ENCODE assay signal across 9 mouse cellular contexts in the genomic region with DNA sequence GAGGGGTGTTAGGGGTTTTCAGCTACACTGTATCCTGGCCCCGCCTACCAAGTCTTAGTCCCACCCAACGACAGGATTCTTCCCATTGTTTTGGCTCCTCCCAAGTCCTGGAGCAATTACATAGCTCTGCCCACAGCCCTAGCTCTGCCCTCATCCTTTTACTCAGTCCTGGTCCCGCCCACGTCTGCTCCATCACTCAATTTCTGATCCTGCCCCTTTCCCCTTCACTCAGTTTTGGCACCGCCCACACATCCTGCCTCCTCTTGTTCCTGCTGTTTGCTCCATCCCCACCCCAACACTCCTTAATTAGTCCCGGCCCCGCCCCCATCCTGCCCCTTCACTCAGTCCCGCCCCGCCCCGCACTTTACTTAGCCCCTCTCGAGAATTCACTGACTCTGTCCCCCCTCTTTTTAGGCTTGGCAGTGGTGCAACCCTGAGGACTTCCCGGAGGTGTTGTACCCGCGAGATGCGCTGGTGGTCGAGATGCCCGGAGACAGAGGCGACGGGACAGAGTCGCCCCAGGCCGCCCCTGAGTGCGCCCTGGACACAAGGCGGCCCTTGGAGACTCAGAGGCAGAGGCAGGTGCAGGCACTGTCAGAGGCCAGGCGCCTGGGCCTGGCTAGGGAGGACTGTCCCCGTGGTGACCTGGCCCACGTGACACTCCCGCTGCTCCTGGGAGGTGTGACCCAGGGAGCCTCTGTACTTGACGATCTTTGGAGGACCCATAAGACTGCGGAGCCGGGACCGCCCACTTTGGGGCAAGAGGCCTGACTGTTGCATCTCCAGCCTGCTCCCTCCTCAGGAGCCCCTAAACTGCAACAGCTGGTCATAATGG. TPM values are rescaled to one million over a fixed set of nuclear protein-coding genes. Genes with fewer than 3 reads are reported as not detected.
DNase-seq lines count a peak whose midpoint lies in the region; ATAC-seq and TF ChIP-seq lines count a peak whose summit lies in the region.
"Had no signal": no experiment of that assay in that cellular context is flagged by ENCODE, and none has a peak within 500 bp of the region (broad histone marks: within the 10 kb centered on the region; RNA-seq: fewer than 3 reads in every experiment).

No protein-coding gene starts in this region.

- TF ChIP-seq POLR2A in ES-Bruce4 (IDR thresholded peaks at IDR 0.05; ENCODE audit: insufficient read depth, low read length), result no peak
- no peak for TF ChIP-seq POLR2A in heart, adult 2 months (IDR thresholded peaks at IDR 0.05; ENCODE audit: insufficient read depth, low read depth, low read length)

- peak overlapping the region; percentile 22; the same call in 1 of the 2 replicates for H3K9ac ChIP-seq in ES-Bruce4 (ENCODE audit: low read depth, poor library complexity, severe bottlenecking)
- no peak overlapping the region for H3K9ac ChIP-seq in heart, adult 2 months (ENCODE audit: low read depth, low read length)
- no peak overlapping the region for H3K9ac ChIP-seq in intestine, postnatal 0 days (ENCODE audit: low read depth, low read length)
- no peak overlapping the region for H3K9ac ChIP-seq in liver, postnatal 0 days (replicated peaks)
- no peak overlapping the region for H3K9ac ChIP-seq in stomach, embryonic 14.5 days (replicated peaks; ENCODE audit: low read depth, low read length)

- no peaks in the 10 kb centered on the region for H3K27me3 ChIP-seq in ES-Bruce4 (ENCODE audit: control insufficient read depth, insufficient read depth, low read length, poor library complexity, severe bottlenecking)
- peaks cover 6% of the 10 kb centered on the region for H3K27me3 ChIP-seq in heart, adult 2 months (ENCODE audit: control insufficient read depth, insufficient read depth, low read length)
- H3K27me3 ChIP-seq in intestine, postnatal 0 days (replicated peaks; ENCODE audit: control insufficient read depth, insufficient read depth, low read length), result 0 out of 2 replicates have a peak, but pooled peaks cover 2% of the 10 kb centered on the region
- no peaks in the 10 kb centered on the region for H3K27me3 ChIP-seq in liver, postnatal 0 days (ENCODE audit: insufficient read depth, low read length)
- 0 out of 2 replicates have a peak, but pooled peaks cover 9% of the 10 kb centered on the region for H3K27me3 ChIP-seq in stomach, embryonic 14.5 days (ENCODE audit: control insufficient read depth, insufficient read depth, low read length)

- intact Hi-C loops in heart, adult 2 months (cut with DNase I), result loop anchor here (2.0 kb wide), 1 partner anchor 46 kb away; no protein-coding TSS in a partner anchor

- no peaks in the 10 kb centered on the region for H3K79me2 ChIP-seq in heart, adult 2 months (replicated peaks; ENCODE audit: control insufficient read depth, insufficient read depth, low read length)

- WGBS in heart, adult 2 months, result 9% methylated on average over 31 of the region's 31 CpGs
- 5% methylated on average over 31 of the region's 31 CpGs for WGBS in intestine, postnatal 0 days
- WGBS in liver, postnatal 0 days (ENCODE audit: insufficient replicate concordance), result 17% methylated on average over 31 of the region's 31 CpGs
- WGBS in stomach, embryonic 14.5 days, result 3% methylated on average over 31 of the region's 31 CpGs

- H3K27ac ChIP-seq in ES-Bruce4 (ENCODE audit: insufficient read depth, low read length), result no peak overlapping the region
- no peak overlapping the region for H3K27ac ChIP-seq in brown adipose tissue, adult 24 weeks (replicated peaks; ENCODE audit: low read depth, low read length)
- peak overlapping the region; percentile 56 for H3K27ac ChIP-seq in heart, adult 2 months
- H3K27ac ChIP-seq in intestine, postnatal 0 days (ENCODE audit: low read depth, low read length), result peak overlapping the region; percentile 46; the same call in 1 of the 2 replicates
- H3K27ac ChIP-seq in liver, postnatal 0 days (ENCODE audit: low read depth), result no peak overlapping the region
- no peak overlapping the region for H3K27ac ChIP-seq in stomach, embryonic 14.5 days (ENCODE audit: low read length)

- H3K4me3 ChIP-seq in ES-Bruce4 (ENCODE audit: low read depth, low read length), result peak overlapping the region; percentile 61
- peak overlapping the region; percentile 48 for H3K4me3 ChIP-seq in brown adipose tissue, adult 24 weeks (ENCODE audit: insufficient read depth, low read depth, low read length)
- H3K4me3 ChIP-seq in heart, adult 2 months, result no peak overlapping the region; the same call in 1 of the 2 replicates
- peak overlapping the region; percentile 12; the same call in 1 of the 2 replicates for H3K4me3 ChIP-seq in intestine, postnatal 0 days (ENCODE audit: low read depth, low read length)
- H3K4me3 ChIP-seq in liver, postnatal 0 days (ENCODE audit: low read depth, low read length), result no peak overlapping the region
- H3K4me3 ChIP-seq in stomach, embryonic 14.5 days (ENCODE audit: low read depth, low read length), result no peak overlapping the region
- H3K4me3 ChIP-seq: myocyte had no signal

- no peaks in the 10 kb centered on the region for H3K36me3 ChIP-seq in ES-Bruce4 (ENCODE audit: control insufficient read depth, insufficient read depth, low read length, poor library complexity, severe bottlenecking)
- H3K36me3 ChIP-seq in heart, adult 2 months (ENCODE audit: control insufficient read depth, insufficient read depth, low read length), result no peaks in the 10 kb centered on the region
- H3K36me3 ChIP-seq in intestine, postnatal 0 days (ENCODE audit: control insufficient read depth, insufficient read depth), result no peaks in the 10 kb centered on the region
- no peaks in the 10 kb centered on the region for H3K36me3 ChIP-seq in liver, postnatal 0 days (replicated peaks; ENCODE audit: insufficient read depth, low read length)
- H3K36me3 ChIP-seq in stomach, embryonic 14.5 days (ENCODE audit: control insufficient read depth, insufficient read depth, low read length), result no peaks in the 10 kb centered on the region

- peak overlapping the region; percentile 52 for H3K4me2 ChIP-seq in intestine, postnatal 0 days (replicated peaks; ENCODE audit: low read depth)
- H3K4me2 ChIP-seq in liver, postnatal 0 days (ENCODE audit: low read depth, low read length), result peak overlapping the region; percentile 31; the same call in 1 of the 2 replicates
- peak overlapping the region; percentile 16; the same call in 1 of the 2 replicates for H3K4me2 ChIP-seq in stomach, embryonic 14.5 days (replicated peaks; ENCODE audit: low read depth, low read length)

- ATAC-seq in intestine, postnatal 0 days, result peak; percentile 73
- peak; percentile 52 for ATAC-seq in liver, postnatal 0 days
- peak; percentile 79 for ATAC-seq in stomach, embryonic 14.5 days (ENCODE audit: insufficient number of reproducible peaks, insufficient read depth, low FRiP score, low read depth)

- H3K4me1 ChIP-seq in ES-Bruce4 (ENCODE audit: control insufficient read depth, insufficient read depth, low read length), result no peaks in the 10 kb centered on the region
- no peaks in the 10 kb centered on the region; the same call in 1 of the 2 replicates for H3K4me1 ChIP-seq in brown adipose tissue, adult 24 weeks (ENCODE audit: control insufficient read depth, insufficient read depth, insufficient read length, low read length)
- no peaks in the 10 kb centered on the region for H3K4me1 ChIP-seq in heart, adult 2 months (ENCODE audit: control insufficient read depth, insufficient read depth, low read length)
- peaks cover 5% of the 10 kb centered on the region; the same call in 1 of the 2 replicates for H3K4me1 ChIP-seq in intestine, postnatal 0 days (replicated peaks; ENCODE audit: control insufficient read depth, insufficient read depth, low read length)
- H3K4me1 ChIP-seq in liver, postnatal 0 days (ENCODE audit: insufficient read depth), result peaks cover 6% of the 10 kb centered on the region
- peaks cover 4% of the 10 kb centered on the region; the same call in 1 of the 2 replicates for H3K4me1 ChIP-seq in stomach, embryonic 14.5 days (ENCODE audit: control insufficient read depth, insufficient read depth, low read length)

- 0 out of 2 replicates have a peak, but pooled peaks have one; percentile 15 for TF ChIP-seq EP300 in ES-Bruce4 (IDR thresholded peaks at IDR 0.05; ENCODE audit: insufficient read depth, low read depth, low read length)
- TF ChIP-seq EP300 in heart, adult 2 months (IDR thresholded peaks at IDR 0.05; ENCODE audit: insufficient read depth, low read depth, low read length), result no peak
- TF ChIP-seq EP300 in liver, postnatal 0 days (IDR thresholded peaks at IDR 0.05; ENCODE audit: low read depth), result no peak

- no peak for TF ChIP-seq CTCF in ES-Bruce4 (IDR thresholded peaks at IDR 0.05; ENCODE audit: low read depth, low read length)
- no peak for TF ChIP-seq CTCF in heart, adult 2 months (IDR thresholded peaks at IDR 0.05)
- no peak for TF ChIP-seq CTCF in intestine, postnatal 0 days (IDR thresholded peaks at IDR 0.05; ENCODE audit: low read depth)
- TF ChIP-seq CTCF in liver, postnatal 0 days (IDR thresholded peaks at IDR 0.05; ENCODE audit: low read depth), result no peak

- H3K9me3 ChIP-seq in ES-Bruce4 (replicated peaks; ENCODE audit: control insufficient read depth, insufficient read depth, low read length, poor library complexity, severe bottlenecking), result no peaks in the 10 kb centered on the region
- 0 out of 2 replicates have a peak, but pooled peaks cover 3% of the 10 kb centered on the region for H3K9me3 ChIP-seq in intestine, postnatal 0 days (ENCODE audit: control insufficient read depth)
- H3K9me3 ChIP-seq in liver, postnatal 0 days (ENCODE audit: low read length), result no peaks in the 10 kb centered on the region
- 0 out of 2 replicates have a peak, but pooled peaks cover 2% of the 10 kb centered on the region for H3K9me3 ChIP-seq in stomach, embryonic 14.5 days (ENCODE audit: control insufficient read depth, low read depth, low read length)

- DNase-seq in heart, adult 2 months, result peak; percentile 66 to 78
- peak; percentile 50 for DNase-seq in liver, postnatal 0 days
- no peak for DNase-seq in left cerebral cortex, adult 9 months (ENCODE audit: low spot score in 2 of 2)
- no peak for DNase-seq in cerebellum, postnatal 14 days

RNA-seq across cellular contexts. Expression of a gene that starts 12.1 kb away (rescaled TPM):
- polyA plus RNA-seq in ES-Bruce4 (2011; ENCODE audit: insufficient read depth, insufficient read length, low read depth, missing spikeins), result 1.1 and 2.0 TPM in 2 replicates
- polyA plus RNA-seq in brown adipose tissue, adult 24 weeks (2012; ENCODE audit: insufficient read depth, insufficient read length, missing spikeins), result not detected in 2 replicates
- total RNA-seq in heart, adult 2 months (2021), result not detected
- 0.15 and 0.16 TPM in 2 replicates for polyA plus RNA-seq in heart, adult 2 months (2012; rRNA removed)
- polyA plus RNA-seq in intestine, postnatal 0 days (2015; fragmentation: Nextera tagmentation; extraction: Ambion mirVana), result 0.29 and 0.31 TPM in 2 replicates
- 0.19 and 0.25 TPM in 2 replicates for polyA plus RNA-seq in liver, postnatal 0 days (2015; fragmentation: Nextera tagmentation; extraction: Ambion mirVana)
- 0.59 TPM in 1 of 2 replicates, not detected in the other for polyA plus RNA-seq in stomach, embryonic 14.5 days (2014; fragmentation: Nextera tagmentation; extraction: Ambion mirVana)

RNA-seq across cellular contexts. Expression of a gene that starts 15.5 kb away (rescaled TPM):
- polyA plus RNA-seq in ES-Bruce4 (2011; ENCODE audit: insufficient read depth, insufficient read length, low read depth, missing spikeins), result 9.1 and 10.9 TPM in 2 replicates
- 2.5 and 2.9 TPM in 2 replicates for polyA plus RNA-seq in brown adipose tissue, adult 24 weeks (2012; ENCODE audit: insufficient read depth, insufficient read length, missing spikeins)
- total RNA-seq in heart, adult 2 months (2021), result 1 to 10 TPM; 6.0 to 7.4 TPM
- 12.7 and 13.9 TPM in 2 replicates for polyA plus RNA-seq in heart, adult 2 months (2012; rRNA removed)
- polyA plus RNA-seq in intestine, postnatal 0 days (2015; fragmentation: Nextera tagmentation; extraction: Ambion mirVana), result 4.4 and 7.2 TPM in 2 replicates
- polyA plus RNA-seq in liver, postnatal 0 days (2015; fragmentation: Nextera tagmentation; extraction: Ambion mirVana), result 5.2 and 6.0 TPM in 2 replicates
- polyA plus RNA-seq in stomach, embryonic 14.5 days (2014; fragmentation: Nextera tagmentation; extraction: Ambion mirVana), result 10.7 and 13.2 TPM in 2 replicates

RNA-seq across cellular contexts. Expression of a gene that starts 19.2 kb away (rescaled TPM):
- polyA plus RNA-seq in ES-Bruce4 (2011; ENCODE audit: insufficient read depth, insufficient read length, low read depth, missing spikeins), result 11.1 and 12.1 TPM in 2 replicates
- polyA plus RNA-seq in brown adipose tissue, adult 24 weeks (2012; ENCODE audit: insufficient read depth, insufficient read length, missing spikeins), result 1.3 and 5.0 TPM in 2 replicates
- 10 to 100 TPM in 1 of 2 experiments, 1 to 10 TPM in 1; 8.9 to 18.6 TPM for total RNA-seq in heart, adult 2 months (2021)
- polyA plus RNA-seq in heart, adult 2 months (2012; rRNA removed), result 15.2 and 36.2 TPM in 2 replicates
- 6.2 and 6.9 TPM in 2 replicates for polyA plus RNA-seq in intestine, postnatal 0 days (2015; fragmentation: Nextera tagmentation; extraction: Ambion mirVana)
- polyA plus RNA-seq in liver, postnatal 0 days (2015; fragmentation: Nextera tagmentation; extraction: Ambion mirVana), result 6.1 and 6.2 TPM in 2 replicates
- polyA plus RNA-seq in stomach, embryonic 14.5 days (2014; fragmentation: Nextera tagmentation; extraction: Ambion mirVana), result 5.8 and 8.7 TPM in 2 replicates

RNA-seq across cellular contexts. Expression of a gene that starts 42.7 kb away (rescaled TPM):
- 3.2 and 3.5 TPM in 2 replicates for polyA plus RNA-seq in ES-Bruce4 (2011; ENCODE audit: insufficient read depth, insufficient read length, low read depth, missing spikeins)
- polyA plus RNA-seq in brown adipose tissue, adult 24 weeks (2012; ENCODE audit: insufficient read depth, insufficient read length, missing spikeins), result 5.8 and 6.0 TPM in 2 replicates
- total RNA-seq in heart, adult 2 months (2021), result 10 to 100 TPM; 12.6 to 14.7 TPM
- polyA plus RNA-seq in heart, adult 2 months (2012; rRNA removed), result 21.5 and 29.0 TPM in 2 replicates
- polyA plus RNA-seq in intestine, postnatal 0 days (2015; fragmentation: Nextera tagmentation; extraction: Ambion mirVana), result 0.17 and 0.30 TPM in 2 replicates
- polyA plus RNA-seq in liver, postnatal 0 days (2015; fragmentation: Nextera tagmentation; extraction: Ambion mirVana), result 0.19 and 0.45 TPM in 2 replicates
- polyA plus RNA-seq in stomach, embryonic 14.5 days (2014; fragmentation: Nextera tagmentation; extraction: Ambion mirVana), result 1.6 and 2.1 TPM in 2 replicates

RNA-seq across cellular contexts. Expression of a gene that starts 43.8 kb away (rescaled TPM):
- 20.1 and 25.1 TPM in 2 replicates for polyA plus RNA-seq in ES-Bruce4 (2011; ENCODE audit: insufficient read depth, insufficient read length, low read depth, missing spikeins)
- 9.8 and 11.3 TPM in 2 replicates for polyA plus RNA-seq in brown adipose tissue, adult 24 weeks (2012; ENCODE audit: insufficient read depth, insufficient read length, missing spikeins)
- total RNA-seq in heart, adult 2 months (2021), result 10 to 100 TPM; 22.0 to 22.4 TPM
- 34.3 and 45.5 TPM in 2 replicates for polyA plus RNA-seq in heart, adult 2 months (2012; rRNA removed)
- polyA plus RNA-seq in intestine, postnatal 0 days (2015; fragmentation: Nextera tagmentation; extraction: Ambion mirVana), result 37.4 and 41.0 TPM in 2 replicates
- polyA plus RNA-seq in liver, postnatal 0 days (2015; fragmentation: Nextera tagmentation; extraction: Ambion mirVana), result 8.9 and 9.0 TPM in 2 replicates
- polyA plus RNA-seq in stomach, embryonic 14.5 days (2014; fragmentation: Nextera tagmentation; extraction: Ambion mirVana), result 44.5 and 45.1 TPM in 2 replicates

Comparison
In these comparisons a context has a peak if more than half of its experiments do, and no peak if none do; other contexts are left out.
1. H3K27ac ChIP-seq: peak in heart, adult 2 months (single experiment) and intestine, postnatal 0 days (single experiment); none in ES-Bruce4 (single experiment), brown adipose tissue, adult 24 weeks (single experiment), liver, postnatal 0 days (single experiment) and stomach, embryonic 14.5 days (single experiment).
2. H3K4me3 ChIP-seq: peak in ES-Bruce4 (single experiment), brown adipose tissue, adult 24 weeks (single experiment) and intestine, postnatal 0 days (single experiment); none in heart, adult 2 months (single experiment), liver, postnatal 0 days (single experiment) and stomach, embryonic 14.5 days (single experiment).
3. DNase-seq: peak in heart, adult 2 months (2 of 2) and liver, postnatal 0 days (single experiment); none in left cerebral cortex, adult 9 months (0 of 2) and cerebellum, postnatal 14 days (0 of 2).
4. Peak in every context shown above with its lines, with median percentiles within 50 percentile points of each other: ATAC-seq and H3K4me2 ChIP-seq.